Mouse (Mus musculus): Measurements from ENCODE around the gene Ppp1r11.
A peak's percentile ranks its signal among the peaks of the same experiment; 100 is the strongest.
"Not testable (repeated sequence)": the region's sequence is repeated elsewhere in the genome, so short reads cannot be mapped to it uniquely, and the experiment has no call there.

Gene Ppp1r11

GRCm38 (mm10) chr17:36950981-36951947 is at the start of gene Ppp1r11:
TSS of gene Ppp1r11 (minus strand) at chr17:36951741.
- DNase-seq (ENCODE audit: low spot score), result peak; percentile 94

- no peak for DNase-seq (ENCODE audit: low spot score)
Observed at GRCm38 (mm10) chr17:37000863-37001262, 49.3 kb upstream of the Ppp1r11 start, which contains the start of gene Zfp57. TSS of gene Zfp57 (plus strand) at chr17:37001163.

GRCm38 (mm10) chr17:36998477-36998876 is 46.9 kb upstream of the Ppp1r11 start:
- no peak for DNase-seq (ENCODE audit: low spot score)

- DNase-seq (ENCODE audit: low spot score), result peak; percentile 63
Observed at GRCm38 (mm10) chr17:36997033-36997735, 45.6 kb upstream of the Ppp1r11 start.

- DNase-seq (ENCODE audit: low spot score), result no peak
Observed at GRCm38 (mm10) chr17:36995448-36995847, 43.9 kb upstream of the Ppp1r11 start.

GRCm38 (mm10) chr17:36994528-36994927 is 43.0 kb upstream of the Ppp1r11 start:
- no peak for DNase-seq (ENCODE audit: low spot score)

GRCm38 (mm10) chr17:36993770-36994325 is 42.3 kb upstream of the Ppp1r11 start:
- DNase-seq (ENCODE audit: low spot score), result no peak

- DNase-seq (ENCODE audit: low spot score), result no peak
Observed at GRCm38 (mm10) chr17:36992336-36993104, 41.0 kb upstream of the Ppp1r11 start.

GRCm38 (mm10) chr17:36990630-36991029 is 39.1 kb upstream of the Ppp1r11 start:
- not testable (repeated sequence) for DNase-seq (ENCODE audit: low spot score)

- no peak for DNase-seq (ENCODE audit: low spot score)
Observed at GRCm38 (mm10) chr17:36989437-36989836, 37.9 kb upstream of the Ppp1r11 start, which contains the start of gene H2-M5. TSS of gene H2-M5 (minus strand) at chr17:36989537.

GRCm38 (mm10) chr17:36988475-36988874 is 36.9 kb upstream of the Ppp1r11 start:
- DNase-seq (ENCODE audit: low spot score), result no peak

- no peak for DNase-seq (ENCODE audit: low spot score)
Observed at GRCm38 (mm10) chr17:36982253-36983155, 31.0 kb upstream of the Ppp1r11 start.

- no peak for DNase-seq (ENCODE audit: low spot score)
Observed at GRCm38 (mm10) chr17:36981845-36982244, 30.3 kb upstream of the Ppp1r11 start.

- DNase-seq (ENCODE audit: low spot score), result no peak
Observed at GRCm38 (mm10) chr17:36981221-36981813, 29.8 kb upstream of the Ppp1r11 start, which contains the start of gene 2410137M14Rik. TSS of gene 2410137M14Rik (minus strand) at chr17:36981237.

GRCm38 (mm10) chr17:36973271-36973787 is 21.8 kb upstream of the Ppp1r11 start:
- DNase-seq (ENCODE audit: low spot score), result no peak

- no peak for DNase-seq (ENCODE audit: low spot score)
Observed at GRCm38 (mm10) chr17:36972791-36973190, 21.2 kb upstream of the Ppp1r11 start.

- DNase-seq (ENCODE audit: low spot score), result no peak
Observed at GRCm38 (mm10) chr17:36971172-36971850, 19.8 kb upstream of the Ppp1r11 start.

GRCm38 (mm10) chr17:36970316-36970890 is 18.9 kb upstream of the Ppp1r11 start:
- DNase-seq (ENCODE audit: low spot score), result no peak

GRCm38 (mm10) chr17:36966875-36967274 is 15.3 kb upstream of the Ppp1r11 start:
- no peak for DNase-seq (ENCODE audit: low spot score)

Data from layer of hippocampus, adult 9-10 months (tissue).